Comparison of ENCODE assay signal across 9 mouse cellular contexts in the genomic region with DNA sequence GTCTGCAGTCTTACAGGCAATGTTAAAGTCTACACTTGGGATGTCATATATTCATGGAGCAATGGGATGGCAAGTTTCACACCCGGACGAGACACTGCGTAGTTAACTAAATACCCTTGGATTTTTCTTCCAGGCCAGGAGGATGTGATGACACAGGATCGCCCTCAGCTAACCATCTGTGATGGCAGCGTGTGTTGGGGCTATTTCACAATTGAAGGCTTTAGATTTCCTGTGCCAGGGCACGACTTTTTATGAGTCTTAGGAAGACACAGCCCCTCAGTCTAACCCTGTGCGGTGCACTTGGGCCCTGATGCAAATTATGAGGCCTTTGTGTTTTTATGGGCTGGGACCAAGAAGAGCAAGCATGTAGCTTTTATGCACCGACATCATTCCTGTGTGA.
A peak's percentile ranks its signal among the peaks of the same experiment; 100 is the strongest.
DNase-seq lines count a peak whose midpoint lies in the region; ATAC-seq and TF ChIP-seq lines count a peak whose summit lies in the region.
"Had no signal": no experiment of that assay in that cellular context is flagged by ENCODE, and none has a peak within 500 bp of the region (broad histone marks: within the 10 kb centered on the region; RNA-seq: fewer than 3 reads in every experiment).

No protein-coding gene starts in this region.

- H3K4me1 ChIP-seq in kidney, embryonic 16.5 days (ENCODE audit: insufficient read depth, low read length) = peaks cover 14% of the 10 kb centered on the region
- peaks cover 35% of the 10 kb centered on the region for H3K4me1 ChIP-seq in hindbrain, embryonic 13.5 days (replicated peaks)
- H3K4me1 ChIP-seq in midbrain, embryonic 16.5 days (ENCODE audit: control insufficient read depth, insufficient read depth, low read length) = peaks cover 22% of the 10 kb centered on the region
- no peaks in the 10 kb centered on the region for H3K4me1 ChIP-seq in thymus, adult 2 months (replicated peaks; ENCODE audit: control insufficient read depth, insufficient read depth, low read length)

- H3K36me3 ChIP-seq in kidney, embryonic 16.5 days (ENCODE audit: insufficient read depth, low read length) = no peaks in the 10 kb centered on the region
- no peaks in the 10 kb centered on the region for H3K36me3 ChIP-seq in hindbrain, embryonic 13.5 days
- H3K36me3 ChIP-seq in midbrain, embryonic 16.5 days (ENCODE audit: control insufficient read depth, insufficient read depth, low read length) = no peaks in the 10 kb centered on the region
- H3K36me3 ChIP-seq in thymus, adult 2 months (ENCODE audit: control insufficient read depth, insufficient read depth, low read length) = no peaks in the 10 kb centered on the region

- no peaks in the 10 kb centered on the region for H3K9me3 ChIP-seq in kidney, embryonic 16.5 days (ENCODE audit: low read length)
- no peaks in the 10 kb centered on the region for H3K9me3 ChIP-seq in hindbrain, embryonic 13.5 days
- H3K9me3 ChIP-seq in midbrain, embryonic 16.5 days (replicated peaks; ENCODE audit: control insufficient read depth, low read length, poor library complexity, severe bottlenecking) = no peaks in the 10 kb centered on the region

- DNase-seq in kidney, adult 8-10 months = no peak
- DNase-seq in cerebellum, postnatal 36 days = peak; percentile 44 to 65
- no peak for DNase-seq in urinary bladder, adult 18-20 months (ENCODE audit: low spot score in 2 of 2)
- DNase-seq in thymus, adult 18-20 months = no peak
- no peak for DNase-seq in thymus, adult 2 months
- DNase-seq: thymus, postnatal 25 days had no signal

- TF ChIP-seq POLR2A in thymus, adult 2 months (IDR thresholded peaks at IDR 0.05; ENCODE audit: control insufficient read depth, extremely low read depth, insufficient read depth, low read length, poor library complexity) = no peak

- H3K27me3 ChIP-seq in kidney, embryonic 16.5 days (ENCODE audit: insufficient read depth, low read length) = peaks cover 37% of the 10 kb centered on the region
- H3K27me3 ChIP-seq in hindbrain, embryonic 13.5 days = peaks cover 28% of the 10 kb centered on the region
- 0 out of 2 replicates have a peak, but pooled peaks cover 2% of the 10 kb centered on the region for H3K27me3 ChIP-seq in midbrain, embryonic 16.5 days (ENCODE audit: control insufficient read depth, insufficient read depth, low read depth, low read length)
- H3K27me3 ChIP-seq in thymus, adult 2 months (ENCODE audit: control insufficient read depth, insufficient read depth, low read length) = no peaks in the 10 kb centered on the region

- no peak overlapping the region for H3K9ac ChIP-seq in kidney, embryonic 16.5 days (replicated peaks; ENCODE audit: low read length)
- peak overlapping the region; percentile 79 for H3K9ac ChIP-seq in hindbrain, embryonic 13.5 days
- H3K9ac ChIP-seq in midbrain, embryonic 16.5 days (ENCODE audit: low read depth, low read length) = peak overlapping the region; percentile 71

- no peak for ATAC-seq in kidney, embryonic 16.5 days (ENCODE audit: low FRiP score, low TSS enrichment)
- ATAC-seq in hindbrain, embryonic 13.5 days (ENCODE audit: low FRiP score) = no peak
- ATAC-seq in midbrain, embryonic 16.5 days = no peak

- WGBS in kidney, embryonic 16.5 days = 64% methylated on average over 8 of the region's 8 CpGs
- 66% methylated on average over 8 of the region's 8 CpGs for WGBS in hindbrain, embryonic 13.5 days
- WGBS in midbrain, embryonic 16.5 days = 62% methylated on average over 8 of the region's 8 CpGs
- 75% methylated on average over 8 of the region's 8 CpGs for WGBS in thymus, adult 2 months

- H3K27ac ChIP-seq in kidney, embryonic 16.5 days (ENCODE audit: low read length) = no peak overlapping the region
- H3K27ac ChIP-seq in hindbrain, embryonic 13.5 days = peak overlapping the region; percentile 35; the same call in 1 of the 2 replicates
- 0 out of 2 replicates have a peak overlapping the region, but pooled peaks have one; percentile 12 for H3K27ac ChIP-seq in midbrain, embryonic 16.5 days (ENCODE audit: low read length)
- no peak overlapping the region for H3K27ac ChIP-seq in thymus, adult 2 months (ENCODE audit: control insufficient read depth, insufficient read depth, low read length)

- TF ChIP-seq CTCF in thymus, adult 2 months (IDR thresholded peaks at IDR 0.05; ENCODE audit: borderline replicate concordance, control insufficient read depth, extremely low read depth, insufficient read depth, low read length, poor library complexity) = no peak

- peak overlapping the region; percentile 60 for H3K4me3 ChIP-seq in kidney, embryonic 16.5 days (ENCODE audit: low read length)
- H3K4me3 ChIP-seq in hindbrain, embryonic 13.5 days = peak overlapping the region; percentile 65
- H3K4me3 ChIP-seq in midbrain, embryonic 16.5 days (ENCODE audit: low read depth, low read length) = peak overlapping the region; percentile 62
- H3K4me3 ChIP-seq in thymus, adult 2 months (ENCODE audit: control insufficient read depth, insufficient read depth, low read length) = no peak overlapping the region

- peak overlapping the region; percentile 98 for H3K4me2 ChIP-seq in kidney, embryonic 16.5 days (replicated peaks; ENCODE audit: low read depth, low read length)
- peak overlapping the region; percentile 97 for H3K4me2 ChIP-seq in hindbrain, embryonic 13.5 days
- H3K4me2 ChIP-seq in midbrain, embryonic 16.5 days (ENCODE audit: low read length) = peak overlapping the region; percentile 98

Comparison
In these comparisons a context has a peak if more than half of its experiments do, and no peak if none do; other contexts are left out.
1. H3K27ac ChIP-seq: peak in hindbrain, embryonic 13.5 days (single experiment) and midbrain, embryonic 16.5 days (single experiment); none in kidney, embryonic 16.5 days (single experiment) and thymus, adult 2 months (single experiment).
2. DNase-seq: peak in cerebellum, postnatal 36 days (2 of 2); none in kidney, adult 8-10 months (0 of 2), urinary bladder, adult 18-20 months (0 of 2), thymus, adult 18-20 months (0 of 2) and thymus, adult 2 months (single experiment).
3. Peak in every context shown above with its lines, with median percentiles within 50 percentile points of each other: H3K4me2 ChIP-seq.